Mouse (Mus musculus): ENCODE results near the gene Fgfr4.

- TF ChIP-seq CTCF (IDR thresholded peaks at IDR 0.05; ENCODE audit: borderline replicate concordance, insufficient read depth, low read length) (no peak), POLR2A (IDR thresholded peaks at IDR 0.05; ENCODE audit: low read depth, low read length) (no peak)
Observed at GRCm38 (mm10) chr13:55213138-55213806, 60.8 kb downstream of the Fgfr4 start.

Data from embryonic fibroblast, embryonic 13.5 days (primary cell).